Mouse (Mus musculus) frontal cortex, postnatal 36 days (tissue): ENCODE data around the gene Tefm.
A peak's percentile ranks its signal among the peaks of the same experiment; 100 is the strongest.
"Not testable (repeated sequence)": the region's sequence is repeated elsewhere in the genome, so short reads cannot be mapped to it uniquely, and the experiment has no call there.

ENCODE experiments used
- DNase-seq, 2 experiments: peaks; one replicate each; pipeline ENCODE4 v3.0.0; 2022; ENCODE audit warnings: low spot score in 2 of 2

The Tefm gene

GRCm38 (mm10) chr11:80156841-80157240 is 14.9 kb upstream of the Tefm start:
- DNase-seq = no peak

DNA sequence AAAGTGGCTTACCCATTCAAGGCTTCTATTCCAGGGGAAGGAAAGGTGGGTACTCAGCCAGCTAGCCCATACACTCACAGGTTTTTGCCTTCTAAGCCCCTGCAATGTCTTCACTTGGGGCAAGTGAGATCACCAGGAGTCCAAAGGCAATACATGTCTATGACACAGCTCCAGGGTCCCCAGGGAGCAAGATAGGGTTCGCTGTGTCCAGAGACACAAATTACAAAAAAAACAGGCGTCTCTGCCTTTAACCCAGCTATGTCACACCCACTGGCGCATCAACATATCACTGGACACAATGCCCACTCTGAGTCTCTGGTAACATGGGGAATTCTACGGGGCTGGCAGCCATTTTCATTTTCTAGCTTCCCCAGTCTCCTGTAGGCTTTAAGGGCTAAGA is 14.0 kb upstream of the Tefm start:
- no peak for DNase-seq

DNA sequence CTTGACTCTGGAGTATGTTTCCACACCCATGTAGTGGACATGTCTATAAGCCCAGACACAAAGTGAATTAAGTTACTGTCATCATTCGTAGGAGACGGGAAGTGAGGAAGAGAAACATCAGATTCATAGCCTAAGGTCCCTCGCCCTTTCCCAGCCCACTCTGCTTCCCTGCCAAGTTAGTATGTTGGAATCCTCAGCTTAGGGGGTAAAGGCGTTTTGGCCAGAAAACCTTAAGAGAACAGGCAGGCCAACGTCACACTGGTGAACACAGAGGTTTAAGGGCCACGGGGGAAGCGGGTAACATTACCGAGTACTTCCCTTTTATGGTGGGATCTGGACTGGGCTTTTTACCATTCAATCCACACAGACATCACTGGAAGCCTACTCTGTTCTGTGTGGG is 13.6 kb upstream of the Tefm start:
- no peak for DNase-seq

DNA sequence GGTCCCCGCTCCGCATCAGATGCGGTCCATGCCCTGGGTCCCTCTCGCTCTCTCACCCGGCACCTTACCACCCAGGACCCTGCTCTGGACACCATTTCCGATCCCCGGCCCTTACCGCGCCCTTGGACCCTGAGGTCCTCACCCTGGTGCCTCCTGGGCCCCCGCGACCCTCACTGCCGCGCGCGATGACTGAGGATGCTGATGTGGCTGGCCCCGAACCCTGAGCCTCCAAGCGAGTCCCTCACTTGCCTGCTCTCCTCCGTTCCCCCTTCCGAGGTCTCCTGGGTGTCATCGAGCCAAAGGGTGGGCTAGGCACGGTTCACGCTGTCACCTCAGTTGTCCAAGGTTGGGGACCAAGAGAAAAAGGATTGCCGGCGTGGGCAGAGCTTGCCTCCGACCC is 12.5 kb upstream of the Tefm start:
- no peak for DNase-seq

DNA sequence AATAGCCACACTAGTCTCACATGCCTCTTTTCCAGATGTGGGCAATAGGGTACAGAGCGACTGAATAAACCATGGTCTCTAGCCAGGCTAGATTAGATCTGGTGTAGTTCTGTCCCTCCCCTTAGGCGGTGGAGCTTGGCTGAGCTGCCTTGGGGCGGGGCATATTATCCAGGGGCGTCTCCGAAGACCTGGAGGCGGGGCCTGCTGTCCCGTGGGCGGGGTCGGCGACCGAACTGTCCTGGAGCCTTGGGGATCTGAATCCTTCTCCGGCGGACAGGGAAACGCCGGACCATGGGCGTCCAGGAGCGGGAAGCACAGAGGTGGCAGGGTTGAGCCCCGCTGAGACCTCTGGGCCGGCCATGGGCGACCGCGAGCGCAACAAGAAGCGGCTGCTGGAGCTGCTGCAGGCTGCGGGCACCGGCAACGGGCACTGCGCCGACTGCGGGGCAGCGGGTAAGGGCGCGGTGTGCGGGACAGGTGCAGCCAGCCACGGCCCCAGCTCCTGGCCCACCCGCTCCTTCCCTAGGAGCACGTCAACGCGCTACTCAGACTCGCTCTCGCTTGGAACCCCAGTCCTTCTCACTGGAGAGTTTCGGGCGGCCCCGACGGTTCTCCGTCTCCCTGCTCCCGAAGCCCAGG is 12.0 kb upstream of the Tefm start, which contains the start of gene Adap2:
Gene Adap2, plus strand, starts transcription at position 249 of the 639 bp plus-strand sequence.
- DNase-seq = peak; percentile 59 to 61

DNA sequence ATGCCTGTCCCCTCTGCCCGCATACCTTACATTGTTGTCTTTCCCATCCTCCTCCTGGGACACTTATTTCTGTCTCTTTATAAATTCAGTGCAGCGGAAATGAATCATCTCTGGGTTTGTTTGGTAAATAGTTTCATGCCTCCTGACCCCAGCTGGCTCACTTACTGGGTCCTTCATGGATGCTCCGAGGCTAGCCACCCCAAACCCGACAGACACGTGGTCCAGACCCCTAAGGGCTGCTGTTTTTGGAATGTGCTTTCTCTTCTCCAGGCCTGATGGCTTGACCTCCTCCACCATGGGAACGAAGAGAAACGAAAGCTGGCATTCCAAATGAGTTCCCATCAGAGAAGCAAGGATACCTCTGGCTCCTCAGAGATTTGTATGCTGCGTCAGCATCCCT is 10.4 kb upstream of the Tefm start:
- no peak for DNase-seq

GRCm38 (mm10) chr11:80151541-80151940 is 9.6 kb upstream of the Tefm start:
- DNase-seq = no peak

GRCm38 (mm10) chr11:80150566-80150965 is 8.6 kb upstream of the Tefm start:
- DNase-seq = no peak

GRCm38 (mm10) chr11:80149412-80150023 is 7.5 kb upstream of the Tefm start:
- DNase-seq = no peak

DNA sequence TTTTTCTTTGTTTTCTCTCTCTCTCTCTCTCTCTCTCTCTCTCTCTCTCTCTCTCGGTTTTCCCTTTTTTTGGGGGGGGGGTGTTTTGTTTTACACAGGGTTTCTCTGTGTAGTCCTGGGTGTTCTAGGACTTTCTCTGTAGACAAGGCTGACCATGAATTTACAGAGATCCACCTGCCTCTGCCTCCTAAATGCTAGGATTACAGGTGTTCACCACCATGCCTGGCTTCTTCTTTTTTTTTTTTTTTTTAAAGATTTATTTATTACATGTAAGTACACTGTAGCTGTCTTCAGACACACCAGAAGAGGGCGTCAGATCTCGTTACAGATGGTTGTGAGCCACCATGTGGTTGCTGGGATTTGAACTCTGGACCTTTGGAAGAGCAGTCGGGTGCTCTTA is 7.0 kb upstream of the Tefm start:
- DNase-seq = not testable (repeated sequence)

GRCm38 (mm10) chr11:80148313-80148712 is 6.3 kb upstream of the Tefm start:
- no peak for DNase-seq

DNA sequence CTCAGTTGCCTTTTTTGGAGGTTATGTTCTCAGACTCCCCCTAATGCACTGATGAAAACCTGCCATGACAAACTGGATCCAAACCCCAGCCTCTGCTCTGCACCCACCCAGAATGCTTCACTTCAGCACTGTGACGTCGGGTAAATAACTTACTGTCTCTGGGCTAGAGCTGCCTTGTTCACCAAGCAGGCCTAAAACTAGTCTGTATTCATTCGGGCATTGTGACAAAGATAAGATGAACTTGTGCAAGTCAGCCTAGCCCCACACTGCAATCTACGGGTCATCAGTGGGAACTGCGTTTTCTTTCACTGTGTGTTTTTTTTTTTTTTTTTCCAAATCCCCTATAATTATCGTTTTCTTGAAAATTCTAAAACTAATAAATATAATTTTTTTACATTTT is 5.8 kb upstream of the Tefm start:
- DNase-seq = no peak

- DNase-seq = no peak
Measured at GRCm38 (mm10) chr11:80145787-80146275, 3.9 kb upstream of the Tefm start.

GRCm38 (mm10) chr11:80142872-80143271 is 897 bp upstream of the Tefm start:
- DNase-seq = no peak

DNA sequence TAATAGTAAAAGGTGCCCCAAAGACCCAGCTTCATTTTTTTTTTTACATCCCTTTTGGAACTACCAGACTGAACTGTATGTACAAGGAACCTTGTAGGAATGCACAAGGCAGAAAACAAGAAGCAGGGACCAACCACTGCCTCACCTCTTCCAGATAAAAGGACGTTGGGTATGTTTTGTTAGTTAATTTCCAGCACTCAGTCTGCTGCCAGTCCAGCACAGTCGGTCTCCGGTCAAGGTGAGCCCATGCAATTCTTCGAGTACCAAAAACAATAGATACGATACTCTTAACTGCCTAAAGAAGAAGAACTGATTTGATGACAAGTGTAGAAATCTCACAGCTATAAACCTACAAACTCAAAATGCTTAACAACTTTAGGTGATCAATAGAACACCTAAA is 4.2 kb downstream of the Tefm start:
- no peak for DNase-seq

DNA sequence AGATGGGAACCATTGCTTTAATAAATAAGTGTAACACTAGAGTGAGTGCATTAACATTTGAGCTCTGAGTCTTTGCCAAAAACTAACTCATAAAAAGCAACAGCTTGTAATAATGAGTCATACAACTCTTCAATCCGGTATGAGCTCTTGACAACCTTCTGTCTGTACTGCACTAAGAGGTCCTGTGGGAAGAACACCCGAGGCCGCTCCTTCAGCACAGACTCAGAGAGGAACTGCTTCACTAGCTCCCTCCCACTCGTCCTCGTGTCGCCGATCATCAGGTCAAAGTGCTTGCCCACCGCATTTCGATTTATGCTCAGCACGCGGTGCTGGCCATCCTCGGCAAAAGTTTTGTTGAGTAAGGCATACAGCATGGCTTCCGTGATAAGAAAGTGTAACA is 5.2 kb downstream of the Tefm start:
- no peak for DNase-seq

- DNase-seq = no peak
Measured at GRCm38 (mm10) chr11:80135954-80136683, 5.9 kb downstream of the Tefm start.

DNA sequence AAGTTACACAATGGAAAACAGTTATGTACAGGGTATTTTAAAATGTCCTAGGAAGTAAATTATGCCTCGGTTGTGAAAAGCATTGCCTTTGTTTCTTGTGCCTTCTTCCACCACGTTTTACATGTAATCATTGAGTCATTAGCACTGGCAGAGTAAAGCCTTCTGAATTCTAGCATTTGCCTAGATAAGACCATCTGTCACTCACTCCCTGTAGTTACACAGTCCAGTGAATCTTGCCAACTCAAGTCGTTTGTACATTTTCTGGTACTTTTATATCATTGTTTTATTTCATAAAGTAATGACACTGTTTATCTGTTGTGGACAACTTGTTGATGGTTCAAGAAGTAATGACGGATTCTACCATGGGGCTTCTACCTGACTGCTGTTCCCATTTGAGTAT is 7.2 kb downstream of the Tefm start:
- no peak for DNase-seq

GRCm38 (mm10) chr11:80132050-80132449 is 9.9 kb downstream of the Tefm start:
- no peak for DNase-seq

GRCm38 (mm10) chr11:80116411-80116810 is 25.6 kb downstream of the Tefm start:
- no peak for DNase-seq

GRCm38 (mm10) chr11:80104407-80104806 is 37.6 kb downstream of the Tefm start:
- no peak for DNase-seq

DNA sequence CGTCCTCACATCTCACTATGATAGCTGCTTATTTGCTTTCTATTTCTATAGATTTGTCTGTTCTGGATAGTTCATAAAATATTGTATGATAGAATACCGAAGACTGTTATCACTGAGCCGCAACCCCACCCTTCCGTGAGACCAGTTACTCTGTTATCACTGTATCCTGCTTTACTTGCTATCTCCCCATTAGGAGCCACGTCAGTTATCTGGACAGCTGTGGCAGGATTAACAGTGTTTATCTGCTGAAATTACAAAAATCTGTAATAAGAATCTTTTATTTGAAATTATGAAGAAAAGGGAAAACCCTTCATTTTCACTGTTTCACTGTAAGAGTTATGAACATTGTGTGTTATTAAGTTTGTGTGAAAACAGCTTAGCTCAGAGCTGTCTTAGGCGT is 40.7 kb downstream of the Tefm start:
- no peak for DNase-seq

DNA sequence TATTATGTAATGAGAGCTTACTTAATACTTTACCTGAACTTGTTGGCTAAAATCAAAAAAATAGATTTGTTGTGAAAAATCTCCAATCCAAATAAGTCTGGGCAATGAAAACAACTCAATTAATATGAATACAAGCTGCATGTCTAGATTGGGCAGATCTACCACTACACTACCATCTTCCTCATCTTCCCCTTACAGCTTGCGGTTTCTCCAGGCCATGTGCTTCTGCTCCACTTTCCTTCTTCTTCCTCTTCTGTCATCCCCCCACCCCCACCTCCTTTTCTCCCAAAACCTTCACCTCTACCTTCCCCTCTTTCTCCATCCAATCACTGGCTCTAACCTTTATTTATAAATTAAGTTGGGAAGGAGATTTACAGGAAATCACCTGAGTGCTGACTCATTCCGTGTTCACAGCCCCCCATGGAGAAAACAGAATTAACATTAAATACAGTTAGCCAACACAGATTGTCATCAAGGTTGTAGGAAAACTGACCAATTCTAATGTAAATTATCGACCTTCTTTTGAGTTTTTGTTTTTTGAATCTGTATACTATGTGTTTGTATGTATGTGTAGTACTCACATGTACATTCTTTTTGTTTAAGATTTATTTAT is 43.4 kb downstream of the Tefm start:
- DNase-seq = no peak
